Mouse (Mus musculus) hindbrain, postnatal 0 days (tissue): ENCODE measurements around the gene Tbx6. TPM values are rescaled to one million over a fixed set of nuclear protein-coding genes. Genes with fewer than 3 reads are reported as not detected.
A peak's percentile ranks its signal among the peaks of the same experiment; 100 is the strongest.

Experiments
- ATAC-seq: fragments of 200-750 bp; cut with Nextera tagmentation; 2 replicates; pipeline ENCODE4 v1.8.0; 2017; ENCODE audit warnings: mild to moderate bottlenecking, moderate TSS enrichment, moderate library complexity
- DNase-seq: peaks from one replicate; pipeline ENCODE4 v3.0.0-alpha.2; 2015; ENCODE audit warnings: low spot score
- H3K27ac ChIP-seq: fragments of 300-500 bp; sonication (generic); 2 replicates; pipeline ENCODE4 v1.5.1; 2014; ENCODE audit warnings: mild to moderate bottlenecking
- H3K27me3 ChIP-seq: fragments of 300-500 bp; sonication (generic); 2 replicates; pipeline ENCODE4 v1.6.1; 2014; ENCODE audit warnings: low read length, mixed read lengths; ENCODE audit not compliant: insufficient read depth
- H3K36me3 ChIP-seq: fragments of 300-500 bp; sonication (generic); 2 replicates; pipeline ENCODE4 v1.6.1; 2014; ENCODE audit warnings: low read length, mixed read lengths; ENCODE audit not compliant: insufficient read depth
- H3K4me1 ChIP-seq: fragments of 300-500 bp; sonication (generic); 2 replicates; pipeline ENCODE4 v1.6.1; 2014; ENCODE audit warnings: antibody characterized with exemption, low read length, mixed read lengths; ENCODE audit not compliant: insufficient read depth
- H3K4me2 ChIP-seq: fragments of 300-500 bp; sonication (generic); 2 replicates; pipeline ENCODE4 v1.6.1; 2014; ENCODE audit warnings: low read depth, mild to moderate bottlenecking, low read length, moderate library complexity, mixed read lengths
- H3K4me3 ChIP-seq: fragments of 300-500 bp; sonication (generic); 2 replicates; pipeline ENCODE4 v1.5.1; 2014; ENCODE audit warnings: low read length
- H3K9ac ChIP-seq: fragments of 300-500 bp; sonication (generic); replicated peaks from 2 replicates; pipeline ENCODE4 v1.6.1; 2014; ENCODE audit warnings: mild to moderate bottlenecking, low read length, moderate library complexity, mixed read lengths
- H3K9me3 ChIP-seq: fragments of 300-500 bp; sonication (generic); 2 replicates; pipeline ENCODE4 v1.6.1; 2016; ENCODE audit warnings: low read length, mixed read lengths
- CTCF ChIP-seq: IDR thresholded peaks from 2 replicates; pipeline ENCODE4 v1.5.1; 2016; ENCODE audit warnings: antibody characterized with exemption, control low read depth, low read depth
- WGBS: fragments of 180-500 bp; shearing (Covaris S2); extraction: QIAGEN DNeasy Blood & Tissue Kit; methylation state at CpG from one replicate; pipeline ENCODE4 v1.1.7; 2014; 5-methylcytosine and 5-hydroxymethylcytosine counted together
- polyA plus RNA-seq: library from polyadenylated mRNA; unstranded; fragments of >200 nt; fragmentation: Nextera tagmentation; extraction: Ambion mirVana; gene quantifications from 2 replicates; pipeline ENCODE4 v1.2.1, GENCODE M21; 2015
- total RNA-seq: library from RNA; depleted of rRNA; stranded (reverse); fragments of >200 nt; gene quantifications from 2 replicates; pipeline ENCODE4 v1.2.3, GENCODE M21; 2014

Gene Tbx6
- total and polyA plus RNA-seq, 2 experiments from 2014 or later, result 0.16 to 0.29 TPM

DNA sequence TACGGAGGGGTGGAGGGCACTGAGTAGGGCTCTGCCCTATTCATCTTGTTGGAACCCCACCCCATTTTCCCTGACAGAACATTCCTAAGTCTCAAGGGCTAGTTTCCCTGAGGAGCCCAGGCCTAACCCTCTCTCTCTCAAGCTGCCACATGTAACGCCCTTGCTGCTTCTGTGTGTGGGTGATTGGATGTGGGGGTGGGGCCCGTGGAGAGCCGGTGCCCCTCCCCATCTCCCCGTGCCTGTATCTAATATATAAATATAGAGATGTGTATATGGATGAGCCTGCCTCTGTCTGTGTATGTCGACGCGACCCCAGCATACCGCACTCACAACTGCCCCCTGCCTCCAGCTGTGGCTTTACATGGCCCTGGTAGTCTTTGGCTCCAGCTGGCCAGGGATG lies 15.7 kb upstream of the Tbx6 start:
- 89% methylated on average over 9 of the region's 9 CpGs for WGBS

DNA sequence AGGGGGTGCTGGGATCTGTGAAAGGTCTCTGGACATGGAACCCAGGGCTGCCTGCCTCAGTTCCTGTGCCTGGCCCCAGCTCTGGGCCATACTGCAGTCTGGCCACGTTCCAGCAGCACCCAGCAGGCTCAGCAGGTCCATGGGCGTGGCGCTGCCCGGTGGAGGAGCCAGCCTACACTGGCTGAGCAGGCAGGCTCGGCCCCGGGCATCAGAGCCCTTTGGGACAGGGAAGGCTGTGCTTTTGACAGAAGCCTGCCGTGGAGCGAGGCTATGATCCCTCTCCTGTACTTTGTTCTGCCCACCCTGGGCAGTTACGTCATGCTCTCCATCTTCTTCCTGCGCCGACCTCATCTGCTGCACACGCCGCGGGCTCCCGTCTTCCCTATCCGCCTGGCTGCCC lies 15.1 kb upstream of the Tbx6 start, which contains the start of gene Gdpd3:
Gene Gdpd3, plus strand, starts transcription at position 134 of the 400 bp plus-strand sequence.
- 85% methylated on average over 16 of the region's 16 CpGs for WGBS
- H3K4me3 ChIP-seq, result no peak within 1 kb of the TSS

More for the DNA sequence above, 15.7 kb upstream of the Tbx6 start:
- H3K9ac ChIP-seq, result no peak overlapping the region
- no peak overlapping the region for H3K27ac ChIP-seq
- H3K4me2 ChIP-seq, result no peak overlapping the region
- DNase-seq (no peak), ATAC-seq (no peak)
- no peaks in the 10 kb centered on the region for H3K27me3 ChIP-seq
- H3K4me3 ChIP-seq, result no peak overlapping the region
- H3K4me1 ChIP-seq, result peaks cover 15% of the 10 kb centered on the region
- no peaks in the 10 kb centered on the region for H3K9me3 ChIP-seq
- H3K36me3 ChIP-seq, result peaks cover 52% of the 10 kb centered on the region
- no peak for TF ChIP-seq CTCF

DNA sequence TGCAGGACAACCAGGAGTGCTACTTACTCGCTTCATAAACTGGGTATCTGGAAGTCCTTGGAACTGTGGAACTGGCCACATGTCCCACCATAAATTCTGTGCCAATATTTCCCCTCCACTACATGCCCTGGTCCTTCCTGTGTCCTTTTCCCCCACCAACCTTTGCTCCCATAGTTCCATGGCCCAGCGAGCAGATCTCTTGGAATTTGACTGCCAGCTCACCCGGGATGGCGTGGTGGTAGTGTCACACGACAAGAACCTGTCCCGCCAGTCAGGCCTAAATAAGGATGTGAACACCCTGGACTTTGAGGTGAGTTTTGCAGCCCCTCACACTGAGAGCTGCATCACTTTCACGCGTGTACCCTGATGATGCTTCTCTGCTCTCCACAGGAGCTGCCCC lies 14.3 kb upstream of the Tbx6 start:
- Histone ChIP-seq H3K4me3 (no peak overlapping the region), H3K4me1 (peaks cover 3% of the 10 kb centered on the region; the same call in 1 of the 2 replicates), H3K9ac (no peak overlapping the region), H3K4me2 (no peak overlapping the region), H3K27ac (no peak overlapping the region), H3K36me3 (peaks cover 60% of the 10 kb centered on the region), H3K27me3 (no peaks in the 10 kb centered on the region), H3K9me3 (no peaks in the 10 kb centered on the region)
- no peak for DNase-seq
- no peak for TF ChIP-seq CTCF
- WGBS, result 96% methylated on average over 8 of the region's 8 CpGs
- no peak for ATAC-seq

More for the DNA sequence above, 15.1 kb upstream of the Tbx6 start, which contains the start of gene Gdpd3:
- TF ChIP-seq CTCF, result no peak
- peaks cover 59% of the 10 kb centered on the region for H3K36me3 ChIP-seq
- H3K27me3 ChIP-seq, result no peaks in the 10 kb centered on the region
- no peak within 1 kb of the TSS for H3K27ac ChIP-seq
- ATAC-seq, result no peak
- no peak within 1 kb of the TSS for H3K9ac ChIP-seq
- no peak for DNase-seq
- H3K4me1 ChIP-seq, result peaks cover 9% of the 10 kb centered on the region; the same call in 1 of the 2 replicates
- H3K9me3 ChIP-seq, result no peaks in the 10 kb centered on the region
- no peak within 1 kb of the TSS for H3K4me2 ChIP-seq

DNA sequence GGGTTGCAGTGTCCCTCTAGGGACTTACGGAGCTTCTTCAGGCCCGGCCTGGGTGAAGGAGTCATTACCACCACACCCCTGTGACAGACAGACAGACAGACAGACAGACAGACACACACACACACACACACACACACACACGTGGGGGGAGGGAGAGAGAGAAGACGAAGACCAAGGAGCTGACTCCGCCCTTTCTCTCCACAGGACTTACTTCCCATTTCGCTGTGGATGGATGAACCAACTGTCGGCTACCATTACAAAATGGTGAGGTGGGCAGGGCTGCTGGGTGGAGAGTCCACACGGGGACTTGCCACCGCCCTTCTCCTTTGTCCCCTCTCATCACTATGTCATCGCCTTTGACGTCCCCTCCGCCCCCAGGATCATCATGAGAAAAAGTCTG lies 10.5 kb upstream of the Tbx6 start:
- DNase-seq (no peak), ATAC-seq (no peak)
- Histone ChIP-seq H3K4me3 (no peak overlapping the region), H3K9me3 (no peaks in the 10 kb centered on the region), H3K36me3 (peaks cover 42% of the 10 kb centered on the region), H3K9ac (no peak overlapping the region), H3K27ac (no peak overlapping the region), H3K4me2 (no peak overlapping the region), H3K27me3 (no peaks in the 10 kb centered on the region), H3K4me1 (peaks cover 2% of the 10 kb centered on the region)
- TF ChIP-seq CTCF, result no peak
- WGBS, result 80% methylated on average over 12 of the region's 12 CpGs

DNA sequence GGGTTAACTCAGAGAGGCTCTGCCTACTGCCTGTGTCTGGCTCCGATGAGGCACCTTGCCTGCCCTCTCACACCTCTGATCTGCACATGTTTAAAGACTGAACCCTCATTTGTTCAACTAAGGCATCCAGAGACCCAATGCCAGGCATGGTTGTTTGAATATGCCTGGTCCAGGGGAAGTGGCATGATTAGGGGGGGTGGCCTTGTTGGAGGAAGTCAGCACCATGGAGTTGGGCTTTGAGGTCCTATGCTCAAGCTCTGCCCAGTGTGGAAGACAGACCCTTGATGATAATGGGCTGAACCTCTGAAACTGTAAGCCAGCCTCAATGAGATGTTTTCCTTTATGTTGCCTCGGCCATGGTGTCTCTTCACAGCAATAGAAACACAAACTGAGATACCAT lies 7.9 kb upstream of the Tbx6 start:
- Histone ChIP-seq H3K27me3 (no peaks in the 10 kb centered on the region), H3K9me3 (no peaks in the 10 kb centered on the region), H3K4me2 (no peak overlapping the region), H3K36me3 (peaks cover 20% of the 10 kb centered on the region), H3K4me3 (no peak overlapping the region), H3K4me1 (peaks cover 19% of the 10 kb centered on the region), H3K27ac (no peak overlapping the region), H3K9ac (no peak overlapping the region)
- DNase-seq (no peak), ATAC-seq (no peak)
- TF ChIP-seq CTCF, result no peak
- WGBS, result 70% methylated on average over 2 of the region's 2 CpGs

DNA sequence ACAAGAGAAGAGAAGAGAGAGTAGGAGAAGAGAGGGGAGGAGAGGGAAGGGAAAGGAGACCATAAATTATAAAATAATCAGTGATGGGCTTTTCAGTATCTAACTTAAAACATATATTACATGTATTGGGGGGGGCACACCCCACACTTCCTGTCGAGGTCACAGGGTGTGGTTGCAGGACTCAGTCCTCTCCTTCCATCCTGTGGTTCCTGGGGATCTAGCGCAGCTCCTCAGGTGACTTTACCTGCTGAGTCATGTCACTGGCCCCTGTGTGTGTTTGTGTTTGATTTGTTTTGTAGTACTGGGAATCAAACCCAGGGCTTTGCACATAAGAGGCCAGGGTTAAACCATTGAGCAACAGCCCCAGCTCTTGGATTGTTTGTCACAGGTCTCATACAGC lies 6.8 kb upstream of the Tbx6 start:
- H3K4me2 ChIP-seq, result no peak overlapping the region
- no peaks in the 10 kb centered on the region for H3K9me3 ChIP-seq
- no peaks in the 10 kb centered on the region for H3K27me3 ChIP-seq
- H3K27ac ChIP-seq, result no peak overlapping the region
- H3K36me3 ChIP-seq, result peaks cover 16% of the 10 kb centered on the region
- no peak for TF ChIP-seq CTCF
- DNase-seq (no peak), ATAC-seq (no peak)
- peaks cover 19% of the 10 kb centered on the region for H3K4me1 ChIP-seq
- no peak overlapping the region for H3K4me3 ChIP-seq
- H3K9ac ChIP-seq, result no peak overlapping the region
- WGBS, result 83% methylated on average over 2 of the region's 2 CpGs

DNA sequence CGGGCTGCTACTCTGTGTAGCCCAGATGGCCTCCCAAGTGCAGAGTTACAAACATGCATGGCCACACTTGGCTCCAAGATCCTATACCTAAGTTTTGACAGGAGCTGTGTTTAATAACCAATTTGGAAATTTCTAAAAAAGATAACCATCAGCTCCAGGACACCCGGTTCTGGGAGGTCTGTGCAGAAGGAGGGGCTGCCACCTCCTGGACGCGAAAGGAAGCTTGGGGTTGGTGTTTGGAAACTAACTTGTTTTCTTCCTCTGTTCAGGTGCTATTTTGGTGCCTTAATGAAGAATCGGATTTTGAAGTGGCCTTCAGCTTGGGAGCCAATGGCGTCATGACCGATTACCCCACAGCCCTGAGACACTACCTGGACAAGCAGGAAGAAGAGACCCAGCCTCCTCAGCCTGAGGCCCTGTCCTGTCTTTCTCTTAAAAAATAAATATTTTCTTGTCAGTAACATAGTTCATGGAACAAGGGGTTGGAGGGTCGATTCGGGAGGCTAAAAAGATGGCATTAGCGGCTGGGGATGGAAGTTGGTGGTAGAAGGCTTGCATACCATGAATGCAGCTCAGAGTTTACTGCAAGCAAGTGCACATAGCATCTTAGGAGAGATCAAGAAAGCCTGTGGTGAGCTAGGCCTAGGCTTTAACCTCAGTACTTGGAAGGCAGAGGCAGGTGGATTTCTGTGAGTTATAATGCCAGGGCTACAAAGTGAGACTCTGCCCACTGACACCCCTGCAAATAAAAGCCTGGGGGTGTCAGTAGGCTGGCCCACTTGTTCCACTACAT lies 5.9 kb upstream of the Tbx6 start:
- Histone ChIP-seq H3K27ac (peak overlapping the region; percentile 92; the same call in 1 of the 2 replicates), H3K9ac (no peak overlapping the region)

More for the DNA sequence above, 5.9 kb upstream of the Tbx6 start:
- TF ChIP-seq CTCF, result peak; percentile 48
- no peak for ATAC-seq
- no peak for DNase-seq
- peak overlapping the region; percentile 99; the same call in 1 of the 2 replicates for H3K4me2 ChIP-seq
- WGBS, result 82% methylated on average over 10 of the region's 10 CpGs
- peaks cover 10% of the 10 kb centered on the region for H3K36me3 ChIP-seq
- no peak overlapping the region for H3K4me3 ChIP-seq
- no peaks in the 10 kb centered on the region for H3K9me3 ChIP-seq
- peaks cover 28% of the 10 kb centered on the region for H3K4me1 ChIP-seq
- H3K27me3 ChIP-seq, result no peaks in the 10 kb centered on the region
